Comparison of ENCODE assay signal across 13 mouse cellular contexts in genomic region chr9:121345427-121346130, GRCm38 (mm10). TPM values are rescaled to one million over a fixed set of nuclear protein-coding genes. Genes with fewer than 3 reads are reported as not detected.
DNase-seq lines count a peak whose midpoint lies in the region; ATAC-seq and TF ChIP-seq lines count a peak whose summit lies in the region.
"Had no signal": no experiment of that assay in that cellular context is flagged by ENCODE, and none has a peak within 500 bp of the region (broad histone marks: within the 10 kb centered on the region; RNA-seq: fewer than 3 reads in every experiment).

No protein-coding gene starts in this region.

- no peaks in the 10 kb centered on the region for H3K27me3 ChIP-seq in lung, postnatal 0 days (replicated peaks; ENCODE audit: insufficient read depth, low read length)
- H3K27me3 ChIP-seq in heart, embryonic 12.5 days (replicated peaks) = no peaks in the 10 kb centered on the region
- H3K27me3 ChIP-seq in hindbrain, embryonic 16.5 days (replicated peaks; ENCODE audit: control insufficient read depth, insufficient read depth, low read length) = no peaks in the 10 kb centered on the region

- H3K9me3 ChIP-seq in lung, postnatal 0 days (ENCODE audit: low read length) = no peaks in the 10 kb centered on the region
- H3K9me3 ChIP-seq in heart, embryonic 12.5 days (replicated peaks) = no peaks in the 10 kb centered on the region
- H3K9me3 ChIP-seq in hindbrain, embryonic 16.5 days (ENCODE audit: control insufficient read depth, low read length) = no peaks in the 10 kb centered on the region
- H3K9me3 ChIP-seq: limb, embryonic 10.5 days; megakaryocyte, embryonic 14.5 days had no signal

- H3K9ac ChIP-seq in lung, postnatal 0 days (replicated peaks; ENCODE audit: low read depth) = no peak overlapping the region
- H3K9ac ChIP-seq in heart, embryonic 12.5 days = no peak overlapping the region
- H3K9ac ChIP-seq in hindbrain, embryonic 16.5 days (ENCODE audit: low read depth, low read length) = no peak overlapping the region
- H3K9ac ChIP-seq: liver, embryonic 14.5 days had no signal

- 87% methylated on average over 15 of the region's 15 CpGs for WGBS in lung, postnatal 0 days
- WGBS in heart, embryonic 12.5 days = 57% methylated on average over 15 of the region's 15 CpGs
- WGBS in hindbrain, embryonic 16.5 days = 87% methylated on average over 15 of the region's 15 CpGs

- no peak for TF ChIP-seq EP300 in lung, postnatal 0 days (IDR thresholded peaks at IDR 0.05)

- ATAC-seq in lung, postnatal 0 days = peak; percentile 18; the same call in 1 of the 2 replicates
- peak; percentile 49; the same call in 1 of the 2 replicates for ATAC-seq in heart, embryonic 12.5 days (ENCODE audit: insufficient number of reproducible peaks, low FRiP score)
- no peak for ATAC-seq in hindbrain, embryonic 16.5 days
- ATAC-seq in megakaryocyte, adult 5-6 weeks (ENCODE audit: poor library complexity, severe bottlenecking) = no peak

- no peaks in the 10 kb centered on the region for H3K36me3 ChIP-seq in lung, postnatal 0 days (ENCODE audit: insufficient read depth, low read length)
- H3K36me3 ChIP-seq in heart, embryonic 12.5 days = 0 out of 2 replicates have a peak, but pooled peaks cover 4% of the 10 kb centered on the region
- no peaks in the 10 kb centered on the region for H3K36me3 ChIP-seq in hindbrain, embryonic 16.5 days (ENCODE audit: control insufficient read depth, insufficient read depth, low read length)
- H3K36me3 ChIP-seq: limb, embryonic 10.5 days had no signal

- H3K4me3 ChIP-seq in lung, postnatal 0 days (ENCODE audit: low read depth, low read length) = no peak overlapping the region
- no peak overlapping the region for H3K4me3 ChIP-seq in heart, embryonic 12.5 days
- no peak overlapping the region for H3K4me3 ChIP-seq in hindbrain, embryonic 16.5 days (ENCODE audit: low read length)
- H3K4me3 ChIP-seq: limb, embryonic 10.5 days; megakaryocyte, embryonic 14.5 days had no signal

- peaks cover 26% of the 10 kb centered on the region for H3K4me1 ChIP-seq in lung, postnatal 0 days (ENCODE audit: insufficient read depth, low read depth, low read length)
- peaks cover 80% of the 10 kb centered on the region for H3K4me1 ChIP-seq in heart, embryonic 12.5 days (replicated peaks)
- peaks cover 16% of the 10 kb centered on the region for H3K4me1 ChIP-seq in hindbrain, embryonic 16.5 days (ENCODE audit: control insufficient read depth, insufficient read depth, low read depth, low read length)

- H3K27ac ChIP-seq in lung, postnatal 0 days (ENCODE audit: low read length) = no peak overlapping the region
- peak overlapping the region; percentile 86 for H3K27ac ChIP-seq in heart, embryonic 12.5 days (ENCODE audit: poor library complexity, severe bottlenecking)
- H3K27ac ChIP-seq in hindbrain, embryonic 16.5 days (ENCODE audit: low read depth, low read length) = no peak overlapping the region
- H3K27ac ChIP-seq: limb, embryonic 10.5 days; liver, embryonic 14.5 days had no signal

- no peak overlapping the region for H3K4me2 ChIP-seq in lung, postnatal 0 days (replicated peaks; ENCODE audit: low read depth, low read length)
- peak overlapping the region; percentile 20; the same call in 1 of the 2 replicates for H3K4me2 ChIP-seq in heart, embryonic 12.5 days
- H3K4me2 ChIP-seq in hindbrain, embryonic 16.5 days (ENCODE audit: low read length) = no peak overlapping the region

- no peak for TF ChIP-seq CTCF in lung, postnatal 0 days (IDR thresholded peaks at IDR 0.05)

- DNase-seq in lung, postnatal 0 days (ENCODE audit: low spot score) = no peak
- no peak for DNase-seq in lung, postnatal 14 days
- DNase-seq in kidney, adult 8-10 months = peak; percentile 85 to 89
- peak; percentile 79 for DNase-seq in skeletal muscle tissue, adult 2 months (ENCODE audit: low read depth, low spot score)
- DNase-seq in cerebellum, adult 8-10 months = no peak
- DNase-seq: adrenal gland, adult 8-10 months; thymus, postnatal 14 days had no signal

RNA-seq across cellular contexts. Expression of gene Trak1, which starts 48.3 kb away (rescaled TPM):
- 27.1 and 28.6 TPM in 2 replicates for polyA plus RNA-seq in lung, postnatal 0 days (2015; fragmentation: Nextera tagmentation; extraction: Ambion mirVana)
- polyA plus RNA-seq in heart, embryonic 12.5 days (2016; fragmentation: Nextera tagmentation; extraction: Ambion mirVana) = 37.3 and 42.0 TPM in 2 replicates
- 57.8 and 59.3 TPM in 2 replicates for polyA plus RNA-seq in hindbrain, embryonic 16.5 days (2015; fragmentation: Nextera tagmentation; extraction: Ambion mirVana)
- total RNA-seq in megakaryocyte, adult 5-6 weeks (2015) = 23.2 and 25.0 TPM in 2 replicates
- total RNA-seq in megakaryocyte, adult 5-6 weeks (2017) = 20.0 and 22.0 TPM in 2 replicates

Comparison
In these comparisons a context has a peak if more than half of its experiments do, and no peak if none do; other contexts are left out.
1. ATAC-seq: peak in lung, postnatal 0 days (single experiment) and heart, embryonic 12.5 days (single experiment); none in hindbrain, embryonic 16.5 days (single experiment) and megakaryocyte, adult 5-6 weeks (single experiment).
2. DNase-seq: peak in kidney, adult 8-10 months (2 of 2) and skeletal muscle tissue, adult 2 months (single experiment); none in lung, postnatal 0 days (single experiment), lung, postnatal 14 days (single experiment) and cerebellum, adult 8-10 months (single experiment).